Mouse (Mus musculus) megakaryocyte, adult 5-6 weeks (primary cell): ENCODE measurements around the gene Dohh. TPM values are rescaled to one million over a fixed set of nuclear protein-coding genes. Genes with fewer than 3 reads are reported as not detected.

Experiments used
- ATAC-seq: 2 replicates; pipeline ENCODE4 v1.8.0; 2016; ENCODE audit warnings: mild to moderate bottlenecking, inconsistent platforms; ENCODE audit not compliant: poor library complexity, severe bottlenecking
- total RNA-seq, 2 experiments: library from RNA; stranded (forward) in 1 of 2; stranded (reverse) in 1 of 2; fragments of 153-499, 151-499 nt in 1 of 2; fragments of 221-1000, 200-1000 nt in 1 of 2; gene quantifications; 2 replicates each; pipeline versions ENCODE4 v1.2.3 to v1.2.4; 2015 to 2017

Gene Dohh
- total RNA-seq, 2 experiments from 2014 or later: 5.4 to 21.9 TPM

- ATAC-seq: no peak
Measured at GRCm38 (mm10) chr10:81402227-81402765, 18.1 kb downstream of the Dohh start.

DNA sequence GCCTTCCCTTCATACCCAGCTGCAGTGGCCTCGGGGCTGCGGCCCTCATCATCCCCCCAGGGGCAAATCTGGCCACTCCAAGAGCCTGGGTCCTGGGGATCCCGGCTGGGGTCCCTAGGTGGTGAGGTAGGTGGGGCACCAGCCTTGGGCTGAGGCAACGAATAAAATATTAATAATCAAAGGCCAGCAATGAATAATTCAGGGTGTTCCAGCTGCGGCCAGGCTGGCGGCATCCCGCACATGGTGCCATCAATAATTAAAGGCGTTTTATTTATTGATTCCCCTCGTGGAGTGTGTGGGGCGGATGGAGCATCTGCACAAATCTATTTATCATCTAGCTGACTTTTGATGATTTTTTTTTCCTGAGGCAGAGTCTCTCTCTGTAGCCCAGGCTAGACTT lies 19.3 kb downstream of the Dohh start:
- no peak for ATAC-seq

DNA sequence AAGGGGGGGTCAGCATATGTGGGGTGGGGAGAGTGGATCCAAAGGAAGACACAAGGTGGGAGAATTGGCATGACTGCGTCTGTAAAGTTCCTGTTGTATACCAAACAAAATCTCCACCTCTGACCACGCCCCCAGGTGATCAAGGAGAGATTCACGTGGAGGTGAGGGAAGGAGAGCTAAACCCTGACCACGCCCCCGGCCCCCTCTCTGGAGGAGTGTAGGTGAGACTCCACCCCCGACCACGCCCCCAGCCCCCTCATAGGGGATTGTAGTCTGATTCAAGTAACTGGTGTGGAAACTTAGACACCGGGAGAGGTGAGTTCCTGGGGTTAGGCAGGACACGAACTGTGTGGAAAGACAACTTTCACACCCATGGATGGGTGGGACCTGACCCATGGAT lies 19.9 kb downstream of the Dohh start:
- no peak for ATAC-seq

- ATAC-seq: peak; percentile 60
Measured at GRCm38 (mm10) chr10:81404720-81405119, 20.5 kb downstream of the Dohh start.

GRCm38 (mm10) chr10:81405588-81406201 lies 21.5 kb downstream of the Dohh start:
- ATAC-seq: peak; percentile 34

- ATAC-seq: no peak
Measured at GRCm38 (mm10) chr10:81406504-81407440, 22.5 kb downstream of the Dohh start.

DNA sequence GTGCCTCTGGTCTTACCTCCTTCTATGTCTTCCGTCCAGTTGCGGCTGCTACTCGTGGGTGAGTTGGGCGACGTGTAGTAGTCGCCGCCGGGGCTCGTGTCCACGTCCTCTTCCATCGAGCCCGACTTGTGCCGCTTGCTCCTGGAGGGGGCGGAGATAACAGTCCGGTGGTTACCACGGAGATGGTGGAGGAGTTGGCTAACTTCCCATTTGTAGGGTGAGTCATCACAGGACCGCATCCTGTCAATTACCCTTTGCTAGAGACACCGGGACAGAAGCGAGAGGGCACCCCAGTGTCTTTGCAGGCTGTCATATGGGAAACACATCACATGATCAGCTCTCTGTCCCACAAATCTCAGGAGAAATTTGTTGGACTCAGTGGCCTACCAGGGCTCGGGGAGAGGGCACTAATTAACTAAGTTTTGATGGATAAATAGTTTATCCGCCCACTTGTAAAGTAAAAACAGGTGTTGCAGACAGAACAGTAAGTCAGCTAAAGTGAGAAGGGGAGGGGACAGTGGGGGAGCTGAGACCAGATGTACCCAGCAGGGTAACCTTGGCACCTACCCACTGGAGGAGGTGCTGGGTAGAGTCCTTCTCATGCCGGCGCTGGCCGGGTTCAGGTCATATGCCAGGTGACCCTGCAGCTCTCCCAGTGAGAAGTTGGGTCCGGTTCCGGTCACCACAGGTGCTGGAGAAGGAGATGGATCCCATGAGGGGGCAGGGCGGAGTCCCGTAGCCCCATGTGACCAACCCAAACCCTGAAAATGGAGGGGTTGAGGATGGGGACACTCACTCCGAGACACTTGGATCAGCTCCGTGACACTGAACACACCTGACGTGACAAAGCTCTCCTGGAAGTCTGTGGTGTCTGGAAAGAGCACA lies 23.6 kb downstream of the Dohh start:
- peak; percentile 75 for ATAC-seq

DNA sequence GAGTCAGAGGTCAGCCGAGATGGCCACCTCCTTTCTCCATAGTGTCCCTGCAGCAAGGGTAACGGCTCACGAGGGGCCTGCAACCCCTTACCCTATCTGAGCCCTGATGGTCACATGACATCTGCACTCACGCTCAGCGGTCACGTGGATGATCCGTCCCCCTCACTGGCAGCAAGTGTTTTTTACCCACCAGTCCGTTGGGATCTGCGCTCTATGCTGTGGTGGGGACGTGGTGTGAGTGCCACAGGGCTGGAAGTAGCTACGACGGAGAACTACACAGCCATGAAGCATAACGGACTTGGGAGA lies 24.1 kb downstream of the Dohh start:
- no peak for ATAC-seq

DNA sequence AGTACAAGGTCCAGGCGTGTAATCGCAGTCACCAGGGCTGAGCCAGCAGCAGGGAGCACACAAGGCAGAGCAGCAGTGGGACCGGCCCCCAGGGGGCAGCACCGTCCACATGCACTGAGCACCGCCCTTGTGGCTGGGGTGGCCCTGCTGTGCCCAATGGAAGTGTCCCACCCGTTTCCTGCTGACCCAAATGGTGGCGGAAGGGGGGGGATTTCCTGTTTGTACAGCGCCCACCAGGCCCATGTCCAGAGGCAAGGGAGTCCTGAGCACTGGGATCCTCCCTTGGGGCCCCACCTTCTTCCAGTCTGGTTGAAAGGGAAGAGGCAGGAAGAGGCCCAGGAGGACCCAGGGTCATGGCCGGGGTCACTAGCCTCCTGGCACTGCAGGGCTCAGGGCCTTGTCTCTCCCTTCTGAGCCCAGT lies 24.7 kb downstream of the Dohh start:
- peak; percentile 60 for ATAC-seq

DNA sequence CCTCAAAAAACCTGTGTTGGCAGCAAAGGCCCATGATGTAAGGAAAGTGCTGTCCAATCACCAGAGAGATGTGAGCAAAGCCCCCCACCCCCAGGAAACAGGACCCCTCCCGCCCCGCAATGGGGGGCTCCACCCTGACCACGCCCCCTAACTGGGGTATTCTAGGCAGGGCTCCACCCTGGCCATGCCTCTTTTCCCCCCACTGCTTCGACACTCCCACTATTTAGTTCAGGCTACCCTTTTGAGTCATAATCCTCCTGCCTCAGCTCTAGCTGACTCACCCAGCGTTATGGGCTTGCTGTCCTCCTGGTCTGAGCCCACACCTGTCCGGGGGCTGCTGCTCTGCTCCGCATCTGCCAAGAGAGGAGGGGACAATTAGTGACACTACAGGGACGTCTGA lies 25.1 kb downstream of the Dohh start:
- ATAC-seq: no peak

DNA sequence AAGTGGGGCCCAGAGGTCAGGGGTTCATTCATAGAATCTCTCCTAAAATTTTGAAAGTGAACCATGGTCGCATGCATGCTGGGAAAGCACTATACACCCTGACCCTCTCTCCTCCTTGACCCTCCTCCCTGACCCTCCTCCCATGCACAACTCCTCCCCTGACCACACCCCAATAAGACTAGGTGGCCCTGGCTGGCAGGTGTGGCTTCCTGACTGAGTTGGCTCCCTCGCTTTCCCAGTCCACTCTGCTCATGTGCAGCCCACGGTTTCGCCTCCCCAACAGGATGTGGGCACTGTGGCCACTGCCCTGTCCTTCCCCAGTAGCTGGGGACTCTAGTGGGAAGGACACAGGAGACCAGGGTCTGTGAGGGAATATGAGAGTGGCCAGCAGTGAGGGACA lies 26.1 kb downstream of the Dohh start:
- no peak for ATAC-seq

DNA sequence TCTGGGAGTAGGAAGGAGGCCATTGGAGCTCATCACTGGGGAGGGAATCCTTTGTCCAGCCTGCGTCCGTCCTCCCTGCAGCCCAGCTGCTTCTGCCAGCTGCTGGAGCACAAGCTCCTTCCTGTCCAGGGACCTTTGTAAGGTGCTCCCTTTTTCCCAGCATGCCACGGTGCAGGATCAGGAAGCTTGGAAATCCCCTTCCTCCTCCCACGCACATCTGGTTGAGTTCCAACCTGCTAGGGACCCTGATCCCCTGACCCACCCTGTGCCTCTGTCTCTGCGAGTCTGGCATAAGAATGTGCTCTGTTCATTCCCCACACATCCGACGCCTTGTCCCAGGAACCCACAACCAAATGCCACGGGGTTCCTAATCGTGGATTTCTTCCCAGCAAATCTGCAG lies 26.8 kb downstream of the Dohh start:
- ATAC-seq: no peak

- no peak for ATAC-seq
Measured at GRCm38 (mm10) chr10:81411471-81412400, 27.5 kb downstream of the Dohh start.

DNA sequence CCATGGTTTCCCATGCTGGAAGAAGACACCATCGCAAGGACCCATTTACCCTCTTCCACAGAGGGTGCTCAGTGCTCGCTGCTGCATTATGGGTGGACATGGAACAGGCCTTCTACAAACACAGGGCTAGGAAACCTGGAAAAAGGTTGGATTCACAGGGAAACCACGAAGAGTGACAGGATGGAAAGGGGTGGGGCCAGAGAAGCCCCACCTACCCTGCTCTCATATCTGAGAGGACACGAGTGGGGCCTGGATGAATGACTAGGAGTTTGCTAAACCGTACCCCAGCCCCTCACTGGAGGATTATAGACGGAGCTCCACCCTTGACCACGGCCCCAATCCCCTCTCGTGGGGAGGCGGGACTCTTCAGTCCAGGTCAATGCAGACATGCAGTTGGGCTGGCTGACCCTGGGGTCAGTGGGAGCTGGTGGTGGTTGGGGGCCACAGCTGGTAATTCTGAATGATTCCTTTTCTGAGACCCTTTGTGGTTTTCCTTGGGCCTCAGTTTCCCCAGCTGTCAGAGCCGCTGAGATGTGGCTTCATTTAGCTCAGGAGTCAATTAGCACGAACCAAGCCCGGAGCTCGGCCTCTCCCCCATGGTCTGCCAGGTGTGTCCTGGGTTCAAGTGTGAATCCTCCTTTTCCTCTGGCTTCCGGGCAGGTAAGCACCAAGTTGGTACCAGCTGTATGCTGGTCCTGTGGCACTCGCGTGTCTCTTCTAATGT lies 28.5 kb downstream of the Dohh start:
- ATAC-seq: no peak

- peak; percentile 67 for ATAC-seq
Measured at GRCm38 (mm10) chr10:81413310-81414261, 29.4 kb downstream of the Dohh start.

DNA sequence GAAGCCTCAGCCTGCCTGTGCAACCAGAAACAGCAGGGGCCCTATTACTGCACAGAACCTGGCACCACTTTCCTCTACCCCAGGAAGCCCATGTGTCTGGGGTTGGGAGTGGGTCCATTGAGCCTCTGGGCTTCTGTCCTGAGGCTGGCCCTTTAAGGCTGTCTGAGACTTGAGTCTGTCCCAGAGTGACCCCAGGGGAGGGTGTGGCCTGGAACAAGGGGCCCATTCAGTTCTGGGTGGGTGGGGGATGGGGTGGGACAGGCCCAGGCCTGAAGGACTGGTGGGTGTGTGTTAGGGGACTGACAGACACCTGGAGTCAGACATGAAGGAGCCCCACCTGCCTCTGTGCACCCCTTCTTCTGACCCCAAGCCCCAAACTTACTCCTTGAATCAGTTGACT lies 30.5 kb downstream of the Dohh start:
- no peak for ATAC-seq

GRCm38 (mm10) chr10:81415146-81415545 lies 30.9 kb downstream of the Dohh start:
- no peak for ATAC-seq
